Mouse (Mus musculus): ENCODE measurements at regions not wholly inside any gene's neighbourhood (a gene's known extent, or its start where the extent isn't known, plus 50 kb on each side); places are given as distances from the start of the nearest gene placed in this dataset.

DNA sequence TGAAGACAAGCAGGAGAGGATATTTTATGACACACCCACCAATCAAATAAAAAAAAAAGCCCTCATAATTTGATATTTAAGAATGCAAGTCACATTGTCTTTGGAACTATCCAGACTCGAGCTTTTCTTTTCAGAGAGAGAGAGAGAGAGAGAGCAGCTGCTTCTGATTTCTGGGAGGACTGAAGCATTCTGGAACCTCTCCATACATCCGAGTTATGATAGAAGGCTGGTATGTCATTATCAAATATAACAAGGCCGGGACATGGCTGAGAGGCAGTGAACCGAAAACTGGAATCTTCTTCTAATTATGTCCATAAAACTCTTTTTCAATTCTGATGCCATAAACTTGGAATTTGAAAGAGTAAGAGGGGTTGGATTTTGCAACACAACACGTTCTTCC, 284.3 kb downstream of the Setd4 start:
- TF ChIP-seq CTCF (IDR thresholded peaks at IDR 0.05) (no peak), EP300 (IDR thresholded peaks at IDR 0.05) (no peak)

Measured in lung, postnatal 0 days (tissue).